Mouse (Mus musculus): ENCODE data around the gene Cebpg. TPM values are rescaled to one million over a fixed set of nuclear protein-coding genes. Genes with fewer than 3 reads are reported as not detected.
A peak's percentile ranks its signal among the peaks of the same experiment; 100 is the strongest.

Cebpg gene
- 50.2 to 83.4 TPM (median 69.0 TPM) in 3 replicates for total RNA-seq (2017)

- peak; percentile 93 for ATAC-seq (replicated peaks; ENCODE audit: insufficient number of reproducible peaks, low FRiP score, low TSS enrichment, poor library complexity, severe bottlenecking)
Observed at GRCm38 (mm10) chr7:35056436-35056864, at the start of gene Cebpg. Gene Cebpg (minus strand): TSS chr7:35056573.

- no peak; the same call in 1 of the 2 replicates for ATAC-seq (replicated peaks; ENCODE audit: insufficient number of reproducible peaks, low FRiP score, low TSS enrichment, poor library complexity, severe bottlenecking)
Observed at GRCm38 (mm10) chr7:35099528-35099927, 43.2 kb upstream of the Cebpg start.

DNA sequence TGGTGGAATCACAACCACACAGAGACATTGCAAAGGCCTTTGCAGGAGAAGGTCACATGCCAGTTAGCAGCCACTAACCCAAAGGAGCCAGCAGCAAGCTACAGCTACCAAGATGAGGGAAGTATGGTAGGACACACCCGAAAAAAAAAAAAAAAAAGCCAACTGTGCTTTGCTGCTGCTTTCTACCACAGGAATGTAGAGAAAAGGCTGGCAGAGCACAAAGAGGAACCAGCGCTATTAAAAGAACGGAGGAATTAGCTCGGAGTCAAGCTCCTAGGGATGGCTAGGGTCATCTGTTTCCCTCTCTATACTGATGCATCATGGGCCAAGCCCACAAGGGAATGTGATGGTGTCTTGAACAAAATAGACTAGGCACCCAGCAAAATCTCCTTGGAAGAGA lies 42.4 kb upstream of the Cebpg start:
- ATAC-seq (replicated peaks; ENCODE audit: insufficient number of reproducible peaks, low FRiP score, low TSS enrichment, poor library complexity, severe bottlenecking), result peak; percentile 84

GRCm38 (mm10) chr7:35094975-35095678 lies 38.8 kb upstream of the Cebpg start:
- ATAC-seq (replicated peaks; ENCODE audit: insufficient number of reproducible peaks, low FRiP score, low TSS enrichment, poor library complexity, severe bottlenecking), result no peak

- ATAC-seq (replicated peaks; ENCODE audit: insufficient number of reproducible peaks, low FRiP score, low TSS enrichment, poor library complexity, severe bottlenecking), result no peak
Observed at GRCm38 (mm10) chr7:35090550-35090949, 34.2 kb upstream of the Cebpg start.

- no peak for ATAC-seq (replicated peaks; ENCODE audit: insufficient number of reproducible peaks, low FRiP score, low TSS enrichment, poor library complexity, severe bottlenecking)
Observed at GRCm38 (mm10) chr7:35086271-35086861, 30.0 kb upstream of the Cebpg start.

DNA sequence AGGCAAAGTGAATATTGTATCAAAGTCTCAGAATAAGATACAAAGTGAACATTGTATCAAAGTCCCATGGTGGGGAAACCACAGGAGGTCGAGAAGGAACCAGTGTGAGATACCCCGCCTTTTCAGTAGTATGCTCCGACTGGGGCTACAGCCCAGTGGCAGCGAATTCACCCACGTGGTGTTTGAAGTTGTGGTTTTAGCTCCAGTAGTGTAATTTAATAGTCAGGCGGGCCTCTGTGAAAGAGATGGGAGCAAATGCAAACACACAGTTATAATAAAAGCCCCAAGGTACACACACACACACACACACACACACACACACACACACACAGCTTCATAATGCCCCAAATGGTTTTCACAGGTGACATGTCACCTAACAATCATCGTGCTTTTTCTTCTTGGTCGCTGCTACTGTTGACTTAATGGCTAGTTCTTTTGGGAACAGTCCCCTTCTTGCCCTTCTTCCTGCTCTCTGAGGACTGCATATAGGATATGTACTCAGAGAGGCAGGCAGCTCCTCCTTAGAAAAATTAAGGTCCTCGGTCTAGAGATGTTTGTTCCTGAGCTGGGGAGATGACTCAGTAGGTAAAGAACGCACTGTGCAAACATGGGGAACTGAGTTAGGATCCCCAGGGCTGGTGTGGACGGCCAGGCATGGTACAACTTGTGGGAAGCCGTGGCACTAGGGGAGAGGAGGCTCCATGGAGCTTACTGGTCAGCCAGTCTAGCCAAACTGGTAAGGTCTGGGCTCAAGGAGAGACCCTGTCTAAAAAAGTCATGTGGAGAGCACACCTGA lies 28.4 kb upstream of the Cebpg start:
- ATAC-seq (replicated peaks; ENCODE audit: insufficient number of reproducible peaks, low FRiP score, low TSS enrichment, poor library complexity, severe bottlenecking), result no peak

- ATAC-seq (replicated peaks; ENCODE audit: insufficient number of reproducible peaks, low FRiP score, low TSS enrichment, poor library complexity, severe bottlenecking), result no peak
Observed at GRCm38 (mm10) chr7:35081406-35082104, 25.2 kb upstream of the Cebpg start.

DNA sequence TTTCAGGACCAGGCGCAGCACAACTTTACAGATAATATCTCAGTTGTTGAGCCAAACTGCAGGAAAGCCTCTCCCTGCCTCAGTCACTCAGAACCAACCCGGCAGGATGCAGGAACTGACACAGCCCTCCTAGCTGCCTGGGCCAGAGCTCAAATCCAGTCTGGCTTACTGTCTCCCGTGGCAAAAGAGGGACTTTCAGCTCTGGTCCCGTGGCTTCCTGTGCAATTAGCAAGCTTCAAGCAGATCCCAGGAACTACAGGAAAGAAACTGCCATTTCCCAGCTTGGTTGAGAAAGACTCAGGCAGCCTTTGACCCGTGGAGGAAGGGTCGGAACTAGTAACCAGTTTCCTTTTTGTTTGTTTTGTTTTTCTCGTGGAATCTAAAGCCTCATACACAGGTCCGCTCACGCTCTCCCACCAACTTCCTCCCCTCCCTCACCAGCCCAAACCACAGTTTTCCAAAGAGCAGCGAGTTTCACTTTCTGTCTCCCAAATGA lies 24.5 kb upstream of the Cebpg start:
- ATAC-seq (replicated peaks; ENCODE audit: insufficient number of reproducible peaks, low FRiP score, low TSS enrichment, poor library complexity, severe bottlenecking), result no peak

- no peak for ATAC-seq (replicated peaks; ENCODE audit: insufficient number of reproducible peaks, low FRiP score, low TSS enrichment, poor library complexity, severe bottlenecking)
Observed at GRCm38 (mm10) chr7:35076645-35077044, 20.3 kb upstream of the Cebpg start.

GRCm38 (mm10) chr7:35066640-35067212 lies 10.4 kb upstream of the Cebpg start:
- 0 out of 2 replicates have a peak, but pooled peaks have one; percentile 24 for ATAC-seq (replicated peaks; ENCODE audit: insufficient number of reproducible peaks, low FRiP score, low TSS enrichment, poor library complexity, severe bottlenecking)

DNA sequence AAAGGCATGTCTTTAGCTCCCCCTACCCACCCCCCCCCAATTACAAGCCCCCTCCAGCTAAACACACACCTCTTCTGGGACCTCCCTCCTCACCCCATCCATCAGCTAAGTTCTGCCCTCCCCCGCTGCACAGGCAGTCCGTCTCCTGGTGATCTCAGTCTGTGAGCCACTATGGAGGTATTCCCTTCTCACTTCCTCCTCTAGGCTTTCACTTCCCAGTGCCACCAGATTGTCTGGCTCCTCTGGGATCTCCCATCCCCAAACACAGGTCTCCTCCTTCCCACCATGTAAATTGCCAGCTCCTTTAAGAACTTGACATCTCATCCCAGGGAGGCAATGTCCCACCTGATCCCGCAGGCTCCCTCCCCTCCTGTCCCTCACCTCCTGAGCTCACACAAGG lies 9.6 kb upstream of the Cebpg start:
- peak; percentile 37; the same call in 1 of the 2 replicates for ATAC-seq (replicated peaks; ENCODE audit: insufficient number of reproducible peaks, low FRiP score, low TSS enrichment, poor library complexity, severe bottlenecking)

DNA sequence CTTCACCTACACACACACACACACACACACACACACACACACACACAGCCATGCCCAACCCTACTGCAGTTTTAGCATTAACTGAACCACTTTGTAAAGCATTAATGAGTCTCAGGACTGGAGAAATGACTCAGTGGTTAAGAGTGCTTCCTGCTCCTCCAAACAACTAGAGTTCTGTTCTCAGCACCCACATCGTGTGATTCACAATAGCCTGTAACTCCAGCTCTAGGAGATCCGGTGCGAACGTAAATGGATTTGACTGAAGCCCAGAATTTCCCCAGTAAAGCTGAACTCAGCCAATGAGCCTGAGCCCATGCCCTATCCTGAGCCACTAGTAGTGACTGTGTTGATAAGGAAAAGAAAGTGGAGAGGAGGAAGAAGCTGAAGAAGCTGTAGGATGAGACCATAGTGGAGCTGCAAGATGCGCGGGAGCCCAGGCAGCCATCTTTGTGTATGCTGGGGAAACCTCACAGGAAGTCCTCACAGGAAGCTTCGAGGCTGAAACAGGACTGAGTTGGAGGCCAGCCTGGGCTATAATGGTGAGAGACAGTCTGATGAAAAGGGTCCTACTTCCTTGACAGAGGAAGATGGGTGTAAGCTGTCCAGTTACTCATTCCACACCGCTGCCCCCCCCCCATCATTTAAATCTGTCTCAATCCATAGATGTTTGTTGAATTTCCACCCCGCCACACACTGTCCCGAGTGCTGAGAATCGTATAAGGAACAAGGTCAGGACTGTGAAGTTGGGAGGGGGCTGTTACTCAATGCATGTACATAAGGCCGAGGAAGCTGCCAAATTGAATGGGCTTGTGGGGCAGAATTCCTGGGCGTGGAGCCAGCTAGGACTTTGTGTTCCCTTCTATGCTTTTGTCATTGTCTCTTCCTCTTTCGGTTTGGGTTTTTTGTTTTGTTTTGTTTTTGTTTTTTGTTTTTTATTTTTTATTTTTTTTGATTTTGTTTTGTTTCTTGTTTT lies 8.2 kb upstream of the Cebpg start:
- ATAC-seq (replicated peaks; ENCODE audit: insufficient number of reproducible peaks, low FRiP score, low TSS enrichment, poor library complexity, severe bottlenecking), result peak; percentile 65

DNA sequence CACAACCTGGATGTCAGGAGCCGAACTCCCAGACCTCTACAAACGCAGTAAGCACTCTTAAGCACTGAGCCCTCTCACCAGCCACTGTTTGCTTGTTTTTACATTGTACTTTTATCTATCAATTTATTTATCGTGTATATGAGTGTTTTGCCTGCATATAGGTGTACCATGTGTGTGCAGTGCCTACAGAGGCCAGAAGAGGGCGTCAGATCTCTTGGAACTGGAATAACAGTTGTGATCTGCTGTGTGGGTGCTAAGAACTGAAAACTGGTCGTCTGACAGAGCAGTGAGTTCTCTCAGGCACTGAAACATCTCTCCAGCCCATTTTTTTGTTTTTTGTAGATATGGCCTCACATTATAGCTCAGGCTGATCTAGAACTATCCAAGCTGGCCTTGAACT lies 3.1 kb upstream of the Cebpg start:
- no peak for ATAC-seq (replicated peaks; ENCODE audit: insufficient number of reproducible peaks, low FRiP score, low TSS enrichment, poor library complexity, severe bottlenecking)

DNA sequence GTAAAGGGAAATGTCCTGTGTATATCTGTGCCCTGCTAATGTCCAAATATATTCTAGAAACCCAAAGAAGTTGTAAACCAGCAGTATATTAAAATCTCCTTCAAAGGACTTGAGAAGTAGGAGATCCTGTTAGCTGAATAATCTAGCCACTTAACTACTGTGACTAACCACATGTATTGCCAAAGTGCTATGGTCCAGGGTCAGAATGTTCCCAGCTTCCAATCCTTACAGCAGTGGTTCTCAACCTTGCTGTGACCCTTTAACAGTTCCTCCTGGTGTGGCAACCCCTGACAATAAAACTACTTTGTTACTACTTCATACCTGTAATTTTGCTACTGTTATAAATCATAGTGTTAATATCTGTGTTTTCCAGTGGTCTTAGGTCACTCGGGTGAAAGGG lies 2.0 kb upstream of the Cebpg start:
- ATAC-seq (replicated peaks; ENCODE audit: insufficient number of reproducible peaks, low FRiP score, low TSS enrichment, poor library complexity, severe bottlenecking), result no peak

GRCm38 (mm10) chr7:35057569-35057968 lies 1.2 kb upstream of the Cebpg start:
- no peak for ATAC-seq (replicated peaks; ENCODE audit: insufficient number of reproducible peaks, low FRiP score, low TSS enrichment, poor library complexity, severe bottlenecking)

DNA sequence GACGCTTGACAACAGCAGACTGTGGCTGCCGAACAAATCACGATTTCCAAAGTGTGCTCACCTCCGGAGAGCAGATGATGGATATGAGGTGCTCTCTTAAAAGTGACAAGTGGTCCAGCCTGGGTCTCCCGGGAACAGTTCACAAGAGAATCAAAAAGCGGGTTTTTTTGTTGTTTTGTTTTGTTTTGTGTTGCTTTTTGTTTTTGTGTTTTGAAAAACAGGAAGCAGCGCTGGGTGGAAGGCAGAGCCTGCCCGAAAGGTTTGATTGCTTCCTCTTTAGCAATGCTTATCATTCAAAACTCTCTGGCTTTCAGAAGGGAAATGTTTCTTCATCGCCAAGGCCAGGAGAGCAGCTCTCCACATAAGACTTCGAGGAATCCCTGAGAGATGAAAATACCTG lies 626 bp upstream of the Cebpg start:
- ATAC-seq (replicated peaks; ENCODE audit: insufficient number of reproducible peaks, low FRiP score, low TSS enrichment, poor library complexity, severe bottlenecking), result peak; percentile 65

Measured in monocyte, adult 5-6 weeks (primary cell).